Mouse (Mus musculus) ovary, adult 18-20 months (tissue): Measurements from ENCODE around the gene Olfr1418.
"Not testable (repeated sequence)": the region's sequence is repeated elsewhere in the genome, so short reads cannot be mapped to it uniquely, and the experiment has no call there.

Source experiments
- DNase-seq: peaks from one replicate; pipeline ENCODE4 v3.0.0; 2022; ENCODE audit warnings: low spot score, mixed read lengths

Olfr1418 gene

GRCm38 (mm10) chr19:11860966-11861365 is at the start of gene Olfr1418:
Olfr1418 (minus strand) TSS chr19:11861066.
- no peak for DNase-seq

- DNase-seq = no peak
Measured at GRCm38 (mm10) chr19:11886265-11886664, 25.4 kb upstream of the Olfr1418 start, which contains the start of gene Olfr1420. Olfr1420 (plus strand) TSS chr19:11886565.

GRCm38 (mm10) chr19:11878404-11878803 is 17.5 kb upstream of the Olfr1418 start:
- DNase-seq = not testable (repeated sequence)

DNA sequence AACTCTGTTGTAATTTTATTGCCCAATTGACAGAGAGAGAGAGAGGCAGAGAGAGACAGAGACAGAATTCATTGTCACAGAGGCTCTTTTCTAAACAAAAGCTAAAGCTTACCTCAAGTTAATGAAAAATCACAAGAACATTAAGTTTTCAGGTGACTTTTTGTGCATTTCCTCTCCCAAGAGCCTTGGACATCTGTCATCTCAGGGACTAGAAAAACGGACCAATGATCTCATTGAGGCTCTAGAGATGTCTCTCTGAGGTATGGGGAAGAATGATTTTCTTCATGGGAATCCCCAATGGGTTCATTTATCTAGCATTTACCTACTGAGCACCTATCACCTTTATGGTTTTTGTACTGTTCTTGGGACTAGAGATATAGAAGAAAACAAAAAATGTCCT is 14.1 kb upstream of the Olfr1418 start, which contains the start of gene Olfr1419:
Gene Olfr1419 (minus strand): TSS at position 101 of the 400 bp plus-strand sequence.
- DNase-seq = no peak

- DNase-seq = no peak
Measured at GRCm38 (mm10) chr19:11867837-11868236, 7.0 kb upstream of the Olfr1418 start.

GRCm38 (mm10) chr19:11856506-11856905 is 4.4 kb downstream of the Olfr1418 start:
- no peak for DNase-seq

DNA sequence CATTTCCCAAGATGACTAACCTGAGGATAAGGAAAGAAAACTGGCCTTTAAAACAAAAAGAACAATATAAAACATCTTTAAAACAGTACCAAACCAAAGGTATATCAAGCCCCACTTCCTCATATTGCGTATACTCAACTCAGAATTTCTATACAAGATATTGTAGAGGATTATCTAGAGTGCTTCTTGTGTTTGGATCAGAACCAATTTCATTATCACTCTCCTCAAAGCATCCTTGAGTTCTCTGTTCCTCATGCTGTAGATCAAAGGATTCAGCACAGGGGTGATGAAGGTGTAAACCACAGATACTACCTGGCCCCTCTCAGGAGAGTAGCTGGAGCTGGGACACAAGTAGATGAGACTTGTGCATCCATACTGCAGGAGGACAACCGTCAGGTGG is 6.0 kb downstream of the Olfr1418 start:
- no peak for DNase-seq

- no peak for DNase-seq
Measured at GRCm38 (mm10) chr19:11852652-11853051, 8.2 kb downstream of the Olfr1418 start.

DNA sequence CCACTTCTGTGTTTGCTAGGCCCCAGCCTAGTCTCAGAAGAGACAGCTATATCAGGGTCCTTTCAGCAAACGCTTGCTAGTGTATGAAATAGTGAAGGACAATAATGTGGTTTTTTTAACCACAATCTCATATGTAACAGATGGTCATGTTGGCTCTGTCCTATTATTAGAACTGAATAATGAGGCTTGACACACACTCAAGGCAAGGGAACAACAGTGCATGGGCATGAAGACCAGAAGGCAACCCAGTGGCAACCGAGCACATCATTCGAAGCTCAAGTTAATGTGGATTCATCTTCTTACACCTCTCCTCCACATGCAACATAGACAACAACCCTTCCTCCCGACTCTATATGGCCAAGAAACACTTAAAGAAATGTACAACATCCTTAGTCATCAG is 14.5 kb downstream of the Olfr1418 start:
- DNase-seq = no peak

DNA sequence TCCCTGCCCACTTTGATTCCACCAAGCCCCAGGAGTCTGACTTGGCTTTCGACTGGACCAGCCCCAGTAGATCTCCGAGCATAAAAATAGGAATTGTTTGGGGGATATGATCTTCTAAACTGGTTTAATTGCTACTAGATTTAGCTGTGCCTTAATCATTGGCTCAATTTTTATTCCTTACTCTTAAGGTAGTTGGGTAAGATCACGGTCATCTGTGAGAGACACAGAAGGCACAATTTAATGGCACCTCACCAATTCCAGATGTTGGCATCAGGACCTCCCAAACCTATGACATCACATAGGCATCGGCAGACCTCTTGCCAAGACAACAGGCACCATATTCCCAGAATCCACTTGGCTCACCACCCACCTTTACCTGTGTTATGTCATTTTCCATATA is 21.7 kb downstream of the Olfr1418 start, which contains the start of gene Olfr1417:
Gene Olfr1417 (minus strand): TSS at position 101 of the 400 bp plus-strand sequence.
- no peak for DNase-seq

- no peak for DNase-seq
Measured at GRCm38 (mm10) chr19:11823346-11824065, 37.4 kb downstream of the Olfr1418 start.

- no peak for DNase-seq
Measured at GRCm38 (mm10) chr19:11820211-11820610, 40.7 kb downstream of the Olfr1418 start.

DNA sequence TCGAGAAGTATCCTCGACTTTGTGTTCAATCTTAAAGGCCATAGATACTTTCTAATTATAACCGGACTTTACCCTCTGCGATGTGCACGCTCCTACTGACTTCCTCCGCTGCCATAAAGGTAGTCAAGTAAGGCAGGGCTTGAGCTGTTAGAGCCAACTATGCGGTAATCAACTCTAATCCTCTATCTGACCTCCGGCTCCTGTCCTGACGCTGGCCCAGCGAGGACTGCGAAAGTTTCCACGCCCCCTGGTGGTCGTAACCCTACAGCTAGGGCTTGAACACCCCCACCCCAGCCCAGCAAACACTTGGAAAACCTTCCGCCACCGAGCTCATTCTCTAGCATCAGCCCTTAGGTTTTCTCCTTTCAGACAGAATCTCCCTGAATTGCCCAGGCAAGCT is 41.1 kb downstream of the Olfr1418 start:
- DNase-seq = peak; percentile 58

- no peak for DNase-seq
Measured at GRCm38 (mm10) chr19:11819143-11819700, 41.6 kb downstream of the Olfr1418 start, which contains the start of gene Stx3. Stx3 (minus strand) TSS chr19:11819403.

DNA sequence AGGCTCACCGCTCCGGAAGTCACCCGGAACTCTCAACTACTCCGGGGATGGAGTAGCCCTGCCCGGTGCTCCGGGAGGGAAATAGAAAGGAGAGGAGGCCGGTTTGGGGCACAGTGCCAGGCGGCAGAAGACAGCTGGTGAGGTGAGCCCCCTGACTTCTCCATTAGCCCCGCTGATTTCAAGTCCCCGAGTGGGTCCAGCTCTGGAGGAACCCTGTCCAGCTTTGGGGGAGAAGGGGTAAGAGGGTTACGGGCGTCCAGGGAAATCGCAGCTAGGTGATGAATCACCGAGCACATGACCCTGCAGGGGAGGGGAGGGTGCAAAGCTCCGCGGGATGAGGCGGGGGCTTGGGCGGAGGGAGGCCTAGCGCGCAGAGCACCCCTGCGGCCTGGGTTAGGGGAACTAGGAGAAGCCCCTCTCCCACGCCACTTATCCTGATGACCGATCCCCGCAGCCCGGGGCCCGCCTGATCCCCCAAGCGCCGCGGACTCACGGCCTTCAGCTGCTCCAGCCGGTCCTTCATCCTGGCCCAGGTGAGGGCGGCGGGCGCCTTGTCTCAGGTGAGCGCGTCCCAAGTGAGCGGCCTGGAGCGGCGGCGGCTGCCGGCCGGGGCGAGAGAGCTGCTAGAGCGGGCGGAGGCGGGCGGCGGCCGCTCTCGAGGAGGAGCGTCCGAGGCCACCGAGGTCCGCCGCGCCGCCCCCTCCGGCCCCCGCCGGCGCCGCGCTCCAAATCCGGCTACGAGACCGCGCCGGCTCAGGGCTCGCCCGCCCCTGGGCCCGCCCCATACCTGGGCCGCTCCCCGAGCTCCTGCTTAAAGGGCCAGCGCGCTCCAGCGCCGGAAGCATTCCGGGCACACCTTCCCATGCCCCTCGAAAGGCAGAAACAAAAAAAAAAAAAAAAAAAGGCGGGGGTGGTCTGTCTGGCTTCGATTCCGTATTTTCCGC is 42.4 kb downstream of the Olfr1418 start:
- DNase-seq = peak; percentile 48

- no peak for DNase-seq
Measured at GRCm38 (mm10) chr19:11817586-11817985, 43.3 kb downstream of the Olfr1418 start.

GRCm38 (mm10) chr19:11816706-11817105 is 44.2 kb downstream of the Olfr1418 start:
- no peak for DNase-seq

- no peak for DNase-seq
Measured at GRCm38 (mm10) chr19:11814742-11815333, 46.0 kb downstream of the Olfr1418 start.

DNA sequence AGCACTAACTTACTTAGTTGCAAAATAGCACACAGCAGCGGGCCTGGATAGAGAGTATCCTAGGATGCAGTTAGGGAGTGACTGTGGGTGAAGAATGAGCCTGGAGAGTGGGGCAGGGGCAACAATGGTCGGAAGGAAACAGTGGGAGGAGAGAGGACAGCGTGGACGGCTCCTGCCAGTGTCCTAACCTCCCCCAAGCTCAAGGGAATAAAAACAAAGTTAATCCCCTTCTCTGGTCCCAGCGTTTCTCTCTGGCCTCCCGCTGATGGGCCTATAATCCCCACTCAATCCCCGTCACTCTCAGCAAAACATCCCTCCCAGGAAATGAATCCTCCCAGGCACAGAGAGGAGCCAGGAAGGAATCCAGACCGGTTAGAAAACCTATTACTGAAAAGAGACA is 47.2 kb downstream of the Olfr1418 start:
- no peak for DNase-seq

DNA sequence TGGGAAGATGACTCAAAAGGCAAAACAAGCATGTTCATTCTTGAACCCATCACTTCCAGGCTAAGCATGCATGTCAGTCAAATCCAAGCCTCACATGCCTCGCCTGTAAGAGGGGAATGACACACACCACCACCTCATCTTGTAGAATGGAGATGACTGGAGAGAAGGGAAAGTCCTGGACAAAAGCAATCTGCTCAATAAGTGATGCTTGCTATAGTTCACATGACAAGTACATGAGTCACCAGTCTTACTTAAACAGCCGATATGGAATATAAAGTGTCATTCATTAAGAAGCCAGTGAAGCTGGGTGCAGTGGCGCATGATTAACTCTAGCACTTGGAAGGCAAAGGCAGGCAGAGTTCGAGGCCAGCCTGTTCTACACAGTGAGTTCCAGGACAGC is 47.7 kb downstream of the Olfr1418 start:
- DNase-seq = no peak

GRCm38 (mm10) chr19:11811688-11812365 is 49.0 kb downstream of the Olfr1418 start:
- peak; percentile 30 for DNase-seq
